Mouse (Mus musculus): ENCODE data around the gene Msi2. TPM values are rescaled to one million over a fixed set of nuclear protein-coding genes. Genes with fewer than 3 reads are reported as not detected.

Gene Msi2
- total and polyA plus RNA-seq, 2 experiments from 2014 or later: 22.1 to 94.6 TPM

- no peak for TF ChIP-seq EP300 (IDR thresholded peaks at IDR 0.05; ENCODE audit: low read depth)
- no peak for TF ChIP-seq CTCF (IDR thresholded peaks at IDR 0.05; ENCODE audit: low read depth)
- Histone ChIP-seq H3K27me3 (ENCODE audit: control insufficient read depth, insufficient read depth, low read length) (no peaks in the 10 kb centered on the region), H3K4me1 (ENCODE audit: control insufficient read depth, insufficient read depth) (peaks cover 23% of the 10 kb centered on the region), H3K4me3 (ENCODE audit: low read depth, low read length) (no peak overlapping the region), H3K36me3 (replicated peaks; ENCODE audit: control insufficient read depth, insufficient read depth, low read length) (no peaks in the 10 kb centered on the region), H3K9ac (replicated peaks; ENCODE audit: low read depth, low read length) (no peak overlapping the region), H3K4me2 (ENCODE audit: low read depth, low read length) (no peak overlapping the region), H3K9me3 (replicated peaks; ENCODE audit: control insufficient read depth, low read length) (no peaks in the 10 kb centered on the region), H3K27ac (ENCODE audit: low read depth) (peak overlapping the region; percentile 84)
- WGBS: 40% methylated on average over 6 of the region's 6 CpGs
- peak; percentile 61 for DNase-seq (ENCODE audit: low spot score)
- ATAC-seq (ENCODE audit: insufficient read depth, low read depth): peak; percentile 73
Measured at GRCm38 (mm10) chr11:88502566-88502965, 215.7 kb downstream of the Msi2 start.

- peak; percentile 57; the same call in 1 of the 2 replicates for ATAC-seq (ENCODE audit: insufficient read depth, low read depth)
Measured at GRCm38 (mm10) chr11:88498491-88498890, 219.8 kb downstream of the Msi2 start.

DNA sequence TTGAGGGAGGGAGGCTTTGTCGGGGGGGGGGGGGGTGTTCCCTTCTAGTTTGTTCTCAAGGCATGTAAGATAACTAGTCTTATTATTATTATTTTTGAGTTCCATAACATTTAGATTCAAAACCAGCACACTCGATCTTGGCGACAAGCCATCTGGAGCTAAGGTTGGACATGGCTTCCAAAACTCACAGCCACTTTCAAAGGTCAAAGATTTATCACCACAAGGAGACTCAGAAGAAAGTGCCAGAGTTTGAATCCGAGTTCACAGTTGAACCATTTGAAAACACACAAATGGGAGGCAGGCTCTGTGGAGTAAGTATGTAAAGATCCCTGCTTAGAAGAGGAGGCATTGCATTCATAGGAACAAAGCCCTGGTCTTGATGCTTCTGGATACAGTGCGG lies 221.9 kb downstream of the Msi2 start:
- DNase-seq (ENCODE audit: low spot score): no peak
- TF ChIP-seq EP300 (IDR thresholded peaks at IDR 0.05; ENCODE audit: low read depth) (no peak), CTCF (IDR thresholded peaks at IDR 0.05; ENCODE audit: low read depth) (no peak)
- ATAC-seq (ENCODE audit: insufficient read depth, low read depth): no peak

More at GRCm38 (mm10) chr11:88498491-88498890, 219.8 kb downstream of the Msi2 start:
- H3K9me3 ChIP-seq (replicated peaks; ENCODE audit: control insufficient read depth, low read length): no peaks in the 10 kb centered on the region
- peak; percentile 55 for DNase-seq (ENCODE audit: low spot score)
- no peaks in the 10 kb centered on the region for H3K27me3 ChIP-seq (ENCODE audit: control insufficient read depth, insufficient read depth, low read length)
- no peak overlapping the region for H3K4me3 ChIP-seq (ENCODE audit: low read depth, low read length)
- no peak overlapping the region for H3K4me2 ChIP-seq (ENCODE audit: low read depth, low read length)
- TF ChIP-seq CTCF (IDR thresholded peaks at IDR 0.05; ENCODE audit: low read depth) (no peak), EP300 (IDR thresholded peaks at IDR 0.05; ENCODE audit: low read depth) (no peak)
- H3K4me1 ChIP-seq (ENCODE audit: control insufficient read depth, insufficient read depth): peaks cover 29% of the 10 kb centered on the region
- WGBS: 47% methylated on average over 7 of the region's 7 CpGs
- no peaks in the 10 kb centered on the region for H3K36me3 ChIP-seq (replicated peaks; ENCODE audit: control insufficient read depth, insufficient read depth, low read length)
- H3K27ac ChIP-seq (ENCODE audit: low read depth): peak overlapping the region; percentile 47
- H3K9ac ChIP-seq (replicated peaks; ENCODE audit: low read depth, low read length): no peak overlapping the region

GRCm38 (mm10) chr11:88495759-88496158 lies 222.6 kb downstream of the Msi2 start:
- WGBS: 69% methylated on average over 5 of the region's 5 CpGs
- Histone ChIP-seq H3K9me3 (replicated peaks; ENCODE audit: control insufficient read depth, low read length) (no peaks in the 10 kb centered on the region), H3K4me2 (ENCODE audit: low read depth, low read length) (no peak overlapping the region), H3K27me3 (ENCODE audit: control insufficient read depth, insufficient read depth, low read length) (no peaks in the 10 kb centered on the region), H3K36me3 (replicated peaks; ENCODE audit: control insufficient read depth, insufficient read depth, low read length) (no peaks in the 10 kb centered on the region), H3K4me1 (ENCODE audit: control insufficient read depth, insufficient read depth) (peaks cover 19% of the 10 kb centered on the region), H3K27ac (ENCODE audit: low read depth) (no peak overlapping the region), H3K4me3 (ENCODE audit: low read depth, low read length) (no peak overlapping the region), H3K9ac (replicated peaks; ENCODE audit: low read depth, low read length) (no peak overlapping the region)
- ATAC-seq (ENCODE audit: insufficient read depth, low read depth) (no peak), DNase-seq (ENCODE audit: low spot score) (no peak)
- no peak for TF ChIP-seq EP300 (IDR thresholded peaks at IDR 0.05; ENCODE audit: low read depth)
- TF ChIP-seq CTCF (IDR thresholded peaks at IDR 0.05; ENCODE audit: low read depth): no peak

More for the DNA sequence above, 221.9 kb downstream of the Msi2 start:
- no peak overlapping the region for H3K4me3 ChIP-seq (ENCODE audit: low read depth, low read length)
- no peaks in the 10 kb centered on the region for H3K9me3 ChIP-seq (replicated peaks; ENCODE audit: control insufficient read depth, low read length)
- 70% methylated on average over 5 of the region's 5 CpGs for WGBS
- no peak overlapping the region for H3K27ac ChIP-seq (ENCODE audit: low read depth)
- no peak overlapping the region for H3K4me2 ChIP-seq (ENCODE audit: low read depth, low read length)
- H3K36me3 ChIP-seq (replicated peaks; ENCODE audit: control insufficient read depth, insufficient read depth, low read length): no peaks in the 10 kb centered on the region
- no peaks in the 10 kb centered on the region for H3K27me3 ChIP-seq (ENCODE audit: control insufficient read depth, insufficient read depth, low read length)
- no peak overlapping the region for H3K9ac ChIP-seq (replicated peaks; ENCODE audit: low read depth, low read length)
- peaks cover 18% of the 10 kb centered on the region for H3K4me1 ChIP-seq (ENCODE audit: control insufficient read depth, insufficient read depth)

GRCm38 (mm10) chr11:88495018-88495417 lies 223.3 kb downstream of the Msi2 start:
- Histone ChIP-seq H3K27ac (ENCODE audit: low read depth) (no peak overlapping the region), H3K9me3 (replicated peaks; ENCODE audit: control insufficient read depth, low read length) (no peaks in the 10 kb centered on the region), H3K27me3 (ENCODE audit: control insufficient read depth, insufficient read depth, low read length) (no peaks in the 10 kb centered on the region), H3K4me3 (ENCODE audit: low read depth, low read length) (no peak overlapping the region), H3K4me2 (ENCODE audit: low read depth, low read length) (no peak overlapping the region), H3K36me3 (replicated peaks; ENCODE audit: control insufficient read depth, insufficient read depth, low read length) (no peaks in the 10 kb centered on the region), H3K9ac (replicated peaks; ENCODE audit: low read depth, low read length) (no peak overlapping the region), H3K4me1 (ENCODE audit: control insufficient read depth, insufficient read depth) (peaks cover 27% of the 10 kb centered on the region)
- 84% methylated on average over 3 of the region's 3 CpGs for WGBS
- ATAC-seq (ENCODE audit: insufficient read depth, low read depth) (no peak), DNase-seq (ENCODE audit: low spot score) (no peak)
- no peak for TF ChIP-seq CTCF (IDR thresholded peaks at IDR 0.05; ENCODE audit: low read depth)
- TF ChIP-seq EP300 (IDR thresholded peaks at IDR 0.05; ENCODE audit: low read depth): no peak
